Mouse (Mus musculus) brain, embryonic 14.5 days (tissue): ENCODE data around the gene Slamf9.

Experiments
- CTCF ChIP-seq: fragments of 200-500 bp; IDR thresholded peaks from 2 replicates; pipeline ENCODE4 v1.5.1; 2012; ENCODE audit warnings: inconsistent platforms, mild to moderate bottlenecking, moderate library complexity, borderline replicate concordance; ENCODE audit not compliant: insufficient read depth, insufficient read length; ENCODE audit errors: extremely low read depth
- POLR2A ChIP-seq: fragments of 200-500 bp; IDR thresholded peaks from 2 replicates; pipeline ENCODE4 v1.6.1; 2012; ENCODE audit warnings: mild to moderate bottlenecking, inconsistent platforms, borderline replicate concordance; ENCODE audit not compliant: poor library complexity, insufficient read depth, insufficient read length, severe bottlenecking; ENCODE audit errors: extremely low read depth

- TF ChIP-seq CTCF (no peak), POLR2A (no peak)
Observed at GRCm38 (mm10) chr1:172475054-172475741, at the start of gene Slamf9.
